Comparison of ENCODE assay signal across 8 mouse cellular contexts in the genomic region with DNA sequence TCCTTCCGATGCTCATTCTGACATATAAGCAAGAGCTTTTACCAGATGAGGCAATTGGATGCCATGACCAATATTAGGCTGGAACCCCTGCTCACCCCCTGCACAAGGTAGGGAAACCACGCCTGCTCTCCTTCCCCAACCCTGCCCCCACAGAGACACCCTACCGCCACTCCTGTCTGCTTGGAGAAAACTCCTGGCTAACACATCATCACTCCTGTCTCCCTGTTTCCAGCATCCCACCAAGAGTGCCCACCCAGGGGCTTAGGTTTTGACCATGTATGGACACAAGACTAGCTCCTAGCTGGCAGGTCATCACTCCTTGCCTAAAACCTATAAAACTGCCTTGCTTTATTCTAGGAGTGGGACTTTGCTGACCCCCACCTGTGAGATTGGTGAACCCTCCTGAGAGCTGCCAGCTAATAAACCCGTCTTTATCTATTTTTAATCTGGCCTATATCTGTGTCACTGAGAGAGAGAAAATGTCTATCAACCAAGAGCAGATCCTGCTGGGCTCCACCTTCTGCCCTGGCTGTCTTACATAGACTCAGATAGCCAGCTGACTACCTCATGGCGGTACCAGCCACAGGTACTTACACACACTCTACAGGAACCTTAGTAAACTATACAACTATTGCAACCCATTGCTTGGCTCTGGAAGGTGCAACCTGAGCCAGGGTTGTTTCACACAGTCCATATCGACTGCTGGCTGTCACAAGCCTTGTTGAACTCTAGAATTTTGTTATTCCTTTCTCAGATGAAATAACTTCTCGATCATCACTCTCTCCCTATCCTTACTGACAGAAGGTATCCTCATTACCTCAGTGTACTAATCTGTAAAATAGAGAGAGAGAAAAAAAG. TPM values are rescaled to one million over a fixed set of nuclear protein-coding genes. Genes with fewer than 3 reads are reported as not detected.
DNase-seq lines count a peak whose midpoint lies in the region; ATAC-seq and TF ChIP-seq lines count a peak whose summit lies in the region.

No protein-coding gene starts in this region.

- H3K27ac ChIP-seq in kidney, postnatal 0 days = no peak overlapping the region
- no peak overlapping the region for H3K27ac ChIP-seq in intestine, postnatal 0 days (ENCODE audit: low read depth, low read length)
- H3K27ac ChIP-seq in midbrain, embryonic 16.5 days (ENCODE audit: low read length) = peak overlapping the region; percentile 92; the same call in 1 of the 2 replicates

- no peak overlapping the region for H3K9ac ChIP-seq in kidney, postnatal 0 days (ENCODE audit: low read depth, low read length)
- no peak overlapping the region for H3K9ac ChIP-seq in intestine, postnatal 0 days (ENCODE audit: low read depth, low read length)
- H3K9ac ChIP-seq in midbrain, embryonic 16.5 days (ENCODE audit: low read depth, low read length) = peak overlapping the region; percentile 88; the same call in 1 of the 2 replicates

- ATAC-seq in kidney, postnatal 0 days (replicated peaks; ENCODE audit: low FRiP score, low read depth) = no peak
- peak; percentile 60 for ATAC-seq in erythroblast, adult 5-6 weeks (replicated peaks; ENCODE audit: low FRiP score, poor library complexity, severe bottlenecking)
- ATAC-seq in intestine, postnatal 0 days = no peak
- peak; percentile 16; the same call in 1 of the 2 replicates for ATAC-seq in midbrain, embryonic 16.5 days
- ATAC-seq in CD4-positive, CD25-positive, alpha-beta regulatory T cell, adult 4 months = no peak

- 81% methylated on average over 7 of the region's 7 CpGs for WGBS in kidney, postnatal 0 days
- 76% methylated on average over 7 of the region's 7 CpGs for whole genome bisulfite sequencing in intestine, postnatal 0 days
- WGBS in midbrain, embryonic 16.5 days = 87% methylated on average over 7 of the region's 7 CpGs

- H3K4me3 ChIP-seq in kidney, postnatal 0 days (replicated peaks; ENCODE audit: low read depth, low read length) = 0 out of 2 replicates have a peak overlapping the region, but pooled peaks have one; percentile 56
- peak overlapping the region; percentile 81; the same call in 1 of the 2 replicates for H3K4me3 ChIP-seq in intestine, postnatal 0 days (ENCODE audit: low read depth, low read length)
- peak overlapping the region; percentile 81; the same call in 1 of the 2 replicates for H3K4me3 ChIP-seq in midbrain, embryonic 16.5 days (ENCODE audit: low read depth, low read length)

- no peaks in the 10 kb centered on the region for H3K27me3 ChIP-seq in kidney, postnatal 0 days (ENCODE audit: insufficient read depth, low read length)
- no peaks in the 10 kb centered on the region for H3K27me3 ChIP-seq in intestine, postnatal 0 days (replicated peaks; ENCODE audit: control insufficient read depth, insufficient read depth, low read length)
- H3K27me3 ChIP-seq in midbrain, embryonic 16.5 days (ENCODE audit: control insufficient read depth, insufficient read depth, low read depth, low read length) = no peaks in the 10 kb centered on the region

- H3K36me3 ChIP-seq in kidney, postnatal 0 days (ENCODE audit: insufficient read depth, low read length) = no peaks in the 10 kb centered on the region
- no peaks in the 10 kb centered on the region for H3K36me3 ChIP-seq in intestine, postnatal 0 days (ENCODE audit: control insufficient read depth, insufficient read depth)
- H3K36me3 ChIP-seq in midbrain, embryonic 16.5 days (ENCODE audit: control insufficient read depth, insufficient read depth, low read length) = no peaks in the 10 kb centered on the region

- no peak for DNase-seq in kidney, postnatal 0 days (ENCODE audit: low spot score)
- DNase-seq in kidney, adult 18-20 months = no peak
- DNase-seq in left cerebral cortex, adult 9 months (ENCODE audit: low spot score in 2 of 2) = no peak
- no peak for DNase-seq in layer of hippocampus, adult 9-11 months

- TF ChIP-seq CTCF in kidney, postnatal 0 days (IDR thresholded peaks at IDR 0.05; ENCODE audit: low read depth) = no peak
- no peak for TF ChIP-seq CTCF in intestine, postnatal 0 days (IDR thresholded peaks at IDR 0.05; ENCODE audit: low read depth)

- peaks cover 7% of the 10 kb centered on the region; the same call in 1 of the 2 replicates for H3K4me1 ChIP-seq in kidney, postnatal 0 days (replicated peaks; ENCODE audit: insufficient read depth, low read length)
- peaks cover 10% of the 10 kb centered on the region; the same call in 1 of the 2 replicates for H3K4me1 ChIP-seq in intestine, postnatal 0 days (replicated peaks; ENCODE audit: control insufficient read depth, insufficient read depth, low read length)
- H3K4me1 ChIP-seq in midbrain, embryonic 16.5 days (ENCODE audit: control insufficient read depth, insufficient read depth, low read length) = peaks cover 19% of the 10 kb centered on the region

- peak overlapping the region; percentile 85; the same call in 1 of the 2 replicates for H3K4me2 ChIP-seq in kidney, postnatal 0 days (ENCODE audit: low read length)
- peak overlapping the region; percentile 99 for H3K4me2 ChIP-seq in intestine, postnatal 0 days (replicated peaks; ENCODE audit: low read depth)
- H3K4me2 ChIP-seq in midbrain, embryonic 16.5 days (ENCODE audit: low read length) = peak overlapping the region; percentile 79; the same call in 1 of the 2 replicates

- no peaks in the 10 kb centered on the region for H3K9me3 ChIP-seq in kidney, postnatal 0 days (replicated peaks; ENCODE audit: low read length)
- no peaks in the 10 kb centered on the region for H3K9me3 ChIP-seq in intestine, postnatal 0 days (ENCODE audit: control insufficient read depth)
- H3K9me3 ChIP-seq in midbrain, embryonic 16.5 days (replicated peaks; ENCODE audit: control insufficient read depth, low read length, poor library complexity, severe bottlenecking) = no peaks in the 10 kb centered on the region

RNA-seq across cellular contexts. Expression of gene Tmem206, which starts 0.8 kb away (rescaled TPM):
- polyA plus RNA-seq in kidney, postnatal 0 days (2015; fragmentation: Nextera tagmentation; extraction: Ambion mirVana) = 19.7 and 24.5 TPM in 2 replicates
- 3.3 TPM in 2 replicates for total RNA-seq in erythroblast, adult 5-6 weeks (2015; ENCODE audit: low replicate concordance)
- total RNA-seq in erythroblast, adult 5-6 weeks (2017; ENCODE audit: low replicate concordance) = 4.2 and 5.7 TPM in 2 replicates
- polyA plus RNA-seq in intestine, postnatal 0 days (2015; fragmentation: Nextera tagmentation; extraction: Ambion mirVana) = 14.6 and 15.4 TPM in 2 replicates
- 41.0 and 43.0 TPM in 2 replicates for polyA plus RNA-seq in midbrain, embryonic 16.5 days (2015; fragmentation: Nextera tagmentation; extraction: Ambion mirVana)
- 10 to 100 TPM; 24.4 to 29.2 TPM for polyA plus RNA-seq in CD4-positive, CD25-positive, alpha-beta regulatory T cell, adult 4 months (2017; shearing (Covaris generic))

RNA-seq across cellular contexts. Expression of gene Nenf, which starts 7.0 kb away (rescaled TPM):
- polyA plus RNA-seq in kidney, postnatal 0 days (2015; fragmentation: Nextera tagmentation; extraction: Ambion mirVana) = 140 and 144 TPM in 2 replicates
- total RNA-seq in erythroblast, adult 5-6 weeks (2015; ENCODE audit: low replicate concordance) = 2.3 and 21.5 TPM in 2 replicates
- 0.60 and 9.2 TPM in 2 replicates for total RNA-seq in erythroblast, adult 5-6 weeks (2017; ENCODE audit: low replicate concordance)
- 171 and 174 TPM in 2 replicates for polyA plus RNA-seq in intestine, postnatal 0 days (2015; fragmentation: Nextera tagmentation; extraction: Ambion mirVana)
- 121 and 139 TPM in 2 replicates for polyA plus RNA-seq in midbrain, embryonic 16.5 days (2015; fragmentation: Nextera tagmentation; extraction: Ambion mirVana)
- polyA plus RNA-seq in CD4-positive, CD25-positive, alpha-beta regulatory T cell, adult 4 months (2017; shearing (Covaris generic)) = 1 to 10 TPM in 1 of 2 experiments, not detected in 1; 1.5 TPM

Comparison
In these comparisons a context has a peak if more than half of its experiments do, and no peak if none do; other contexts are left out.
1. ATAC-seq: peak in erythroblast, adult 5-6 weeks (single experiment) and midbrain, embryonic 16.5 days (single experiment); none in kidney, postnatal 0 days (single experiment), intestine, postnatal 0 days (single experiment) and CD4-positive, CD25-positive, alpha-beta regulatory T cell, adult 4 months (single experiment).
2. RNA of gene Nenf, which starts 7.0 kb away (polyA plus RNA-seq): 171 to 174 TPM in intestine, postnatal 0 days, 140 to 144 TPM in kidney, postnatal 0 days and 121 to 139 TPM in midbrain, embryonic 16.5 days; 1.5 TPM in CD4-positive, CD25-positive, alpha-beta regulatory T cell, adult 4 months; every median in the first group is over 10 times any median in the second.
3. Peak in every context shown above with its lines, with median percentiles within 50 percentile points of each other: H3K4me2 ChIP-seq and H3K4me3 ChIP-seq.